Mouse (Mus musculus): ENCODE results near the gene Ankrd28. TPM values are rescaled to one million over a fixed set of nuclear protein-coding genes. Genes with fewer than 3 reads are reported as not detected.

Ankrd28 gene
- total RNA-seq, 2 experiments from 2014 or later, result 36.7 to 49.1 TPM

DNA sequence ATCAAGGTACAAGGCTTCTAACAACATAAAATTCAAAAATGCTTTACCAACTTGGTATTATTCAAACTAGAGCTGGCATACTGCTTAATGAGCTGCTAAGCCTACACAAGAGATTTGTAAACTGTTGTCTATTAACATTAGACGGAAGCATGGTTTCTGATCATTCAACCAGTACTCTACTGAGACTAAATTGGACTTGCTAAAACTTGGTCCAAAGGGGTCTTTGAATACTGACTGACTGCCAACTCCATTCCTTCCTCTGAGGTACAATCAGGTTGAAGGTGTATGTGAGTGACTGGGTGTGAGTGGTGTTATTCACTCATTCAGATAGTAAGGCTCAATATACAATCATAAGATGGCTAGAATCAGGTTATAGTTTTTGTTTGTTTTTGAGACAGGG, 107.7 kb downstream of the Ankrd28 start:
- no peak for DNase-seq
- intact Hi-C loops (cut with DNase I), result no loop called here

DNA sequence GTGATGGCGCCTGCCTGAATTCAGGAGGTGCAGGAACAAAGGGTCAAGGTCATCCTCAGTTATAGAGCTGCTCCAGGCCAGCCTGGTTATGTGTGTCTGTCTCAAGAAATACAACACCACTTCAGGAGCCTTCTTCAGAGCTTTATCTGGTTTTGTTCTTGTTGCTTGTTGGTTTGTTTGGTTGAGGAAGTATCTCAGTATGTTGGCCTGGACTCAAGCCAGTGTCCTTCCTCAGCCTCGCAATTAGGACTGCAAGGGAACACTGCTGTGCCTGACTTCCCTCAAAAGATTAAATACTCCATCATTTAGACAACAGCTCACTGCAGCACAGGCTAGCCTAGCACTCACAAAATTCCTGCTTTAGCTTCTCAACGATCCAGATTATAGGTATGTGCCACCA, 109.2 kb downstream of the Ankrd28 start:
- DNase-seq, result no peak
- intact Hi-C loops (cut with DNase I), result no loop called here

DNA sequence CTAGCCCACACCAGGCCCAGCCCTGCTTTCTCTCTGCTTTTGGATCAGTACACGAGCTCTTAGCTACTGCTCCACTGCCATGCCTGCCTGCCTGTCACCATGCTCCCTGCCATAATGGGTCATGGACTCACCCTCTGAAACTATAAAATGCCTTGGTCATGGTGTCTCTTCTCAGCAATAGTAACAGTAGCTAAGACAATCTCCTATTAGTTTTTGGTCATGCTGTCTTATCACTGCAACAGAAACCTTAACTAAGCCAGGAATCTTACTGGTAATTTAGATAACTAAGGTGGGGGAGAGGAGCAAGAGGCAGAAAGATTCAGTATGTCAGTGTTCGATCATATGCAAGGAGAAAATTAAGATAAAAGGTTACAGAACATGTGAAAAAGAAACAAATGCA, 112.1 kb downstream of the Ankrd28 start:
- intact Hi-C loops (cut with DNase I), result no loop called here
- DNase-seq, result no peak

DNA sequence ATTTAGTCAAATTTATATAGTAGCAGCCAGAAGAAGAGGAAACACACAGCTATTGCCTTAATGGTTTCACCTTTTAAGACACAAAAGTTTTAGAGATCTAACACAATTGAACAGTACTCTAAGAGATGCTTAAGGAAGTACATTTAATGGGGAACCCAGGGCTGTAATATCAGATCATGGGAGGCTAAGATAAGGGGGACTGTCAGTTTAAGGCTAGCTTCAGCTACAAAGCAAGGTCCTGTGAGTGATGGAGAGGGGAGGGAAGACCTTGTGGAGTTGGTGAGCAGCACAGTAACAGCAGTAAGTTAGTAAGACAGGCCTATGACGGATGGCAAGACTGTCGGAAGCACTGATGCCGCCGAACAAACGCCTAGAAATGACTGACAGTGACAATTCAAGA, 113.1 kb downstream of the Ankrd28 start:
- intact Hi-C loops (cut with DNase I), result no loop called here
- no peak for DNase-seq

DNA sequence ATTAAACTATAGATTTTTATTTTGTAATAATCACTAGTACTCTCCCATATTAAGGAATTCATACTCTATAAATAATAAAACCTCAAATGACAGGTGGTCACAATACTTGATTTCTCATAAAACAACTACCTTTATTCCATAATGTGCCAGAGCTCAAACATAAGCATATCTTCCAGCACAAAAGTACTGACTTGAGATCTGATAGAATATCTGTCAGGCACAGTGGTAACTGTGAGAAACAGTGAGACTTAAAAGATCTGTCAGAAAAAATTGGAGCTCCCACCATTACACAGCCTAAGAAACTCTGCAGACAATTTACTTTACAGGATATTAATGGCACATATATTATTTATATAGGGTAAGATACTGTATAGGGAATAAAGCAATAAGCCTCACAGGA, 114.8 kb downstream of the Ankrd28 start:
- DNase-seq, result no peak
- intact Hi-C loops (cut with DNase I), result no loop called here

DNA sequence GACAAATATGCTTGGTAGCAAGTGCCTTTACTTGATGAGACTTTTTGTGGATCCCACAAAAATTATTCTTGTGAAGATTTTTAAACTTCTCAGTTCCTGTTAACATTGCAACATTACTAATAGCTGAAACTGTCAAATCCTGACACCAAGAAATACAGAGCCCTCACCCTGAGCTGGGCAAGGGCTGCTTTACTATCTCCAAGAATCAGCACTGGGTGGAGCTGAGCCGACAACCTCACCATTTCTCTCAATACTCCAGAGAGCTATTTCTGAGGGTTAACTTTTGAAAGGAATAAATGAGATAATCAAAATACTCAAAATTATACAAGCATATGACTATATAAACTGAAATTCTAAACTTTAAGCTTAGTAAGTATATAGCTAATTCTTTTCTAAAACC, 121.1 kb downstream of the Ankrd28 start:
- no peak for DNase-seq
- intact Hi-C loops (cut with DNase I), result no loop called here

DNA sequence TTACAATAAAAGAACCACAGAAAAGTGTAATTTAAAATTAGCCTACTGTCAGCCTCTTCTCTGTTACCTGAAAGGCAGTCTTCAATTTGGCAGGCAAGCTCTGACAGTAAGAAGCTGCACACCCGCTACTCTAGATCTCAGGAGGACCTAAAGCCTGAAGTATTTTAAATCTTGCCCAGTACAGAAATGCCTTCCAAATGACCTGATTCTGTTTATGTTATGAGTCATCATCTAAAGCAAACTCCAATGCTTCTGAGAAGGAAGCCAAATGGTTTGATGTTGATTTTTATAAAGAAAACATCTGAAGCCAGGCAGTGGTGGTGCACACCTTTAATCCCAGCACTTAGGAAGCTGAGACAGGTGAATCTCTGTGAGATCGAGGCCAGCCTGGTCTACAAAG, 130.1 kb downstream of the Ankrd28 start:
- intact Hi-C loops (cut with DNase I), result no loop called here
- no peak for DNase-seq

DNA sequence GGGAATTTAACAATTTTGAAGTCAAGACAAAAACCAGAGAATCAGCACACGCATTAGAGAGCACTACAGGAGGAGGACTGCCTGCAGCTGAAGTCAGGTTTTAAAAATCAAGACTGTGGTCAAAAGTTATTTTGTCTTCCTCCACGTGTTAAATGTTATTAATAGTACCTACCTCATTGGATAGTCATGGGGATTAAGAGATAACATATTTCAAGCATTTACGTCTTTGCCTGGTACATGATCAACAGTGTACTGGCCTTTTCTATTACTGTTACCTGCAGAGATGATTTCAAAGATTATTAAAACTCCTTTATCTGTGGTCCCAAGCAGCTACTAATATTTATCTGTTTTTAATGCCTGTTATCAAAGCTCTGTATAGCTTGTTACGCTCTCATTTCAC, 132.7 kb downstream of the Ankrd28 start:
- DNase-seq, result no peak
- intact Hi-C loops (cut with DNase I), result loop anchor here (5.0 kb wide), 1 partner anchor 40 kb away; no protein-coding TSS in a partner anchor

DNA sequence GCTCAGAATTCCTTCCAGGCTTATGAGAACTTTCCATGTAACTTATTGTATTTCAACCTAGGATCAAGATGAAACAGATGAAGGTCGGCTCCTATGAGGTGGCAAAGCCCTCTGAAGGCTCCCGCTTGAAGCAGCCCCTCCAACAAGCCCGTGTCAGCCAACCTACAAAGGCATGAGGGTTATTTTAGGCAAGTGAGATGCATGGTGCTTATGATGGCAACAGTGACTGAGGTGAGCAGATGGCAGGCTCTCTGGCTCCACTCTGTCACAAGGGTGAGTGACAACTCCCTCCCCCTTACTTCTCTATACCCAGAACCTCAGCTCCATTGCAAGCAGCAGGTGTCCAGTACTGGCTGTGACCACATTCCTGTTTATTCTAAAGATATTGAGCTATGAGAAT, 133.1 kb downstream of the Ankrd28 start:
- no peak for DNase-seq

DNA sequence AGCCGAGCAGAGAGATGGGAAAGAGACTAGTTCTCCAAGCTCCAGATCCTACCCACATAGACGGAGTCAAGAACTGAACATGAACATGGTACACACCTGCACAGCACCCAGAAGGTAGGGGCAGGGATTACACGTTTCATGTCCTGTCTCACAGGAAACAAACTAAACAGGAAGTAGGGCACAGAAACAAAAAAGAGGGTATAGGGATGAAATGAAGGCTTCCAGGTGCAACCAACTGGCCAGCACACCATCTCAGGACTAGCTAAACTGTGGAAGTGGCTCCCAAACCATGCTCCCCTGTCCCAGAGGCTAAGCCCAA, 133.5 kb downstream of the Ankrd28 start:
- intact Hi-C loops (cut with DNase I), result loop anchor here (5.0 kb wide), 1 partner anchor 40 kb away; no protein-coding TSS in a partner anchor

More for the DNA sequence above, 133.1 kb downstream of the Ankrd28 start:
- intact Hi-C loops (cut with DNase I), result loop anchor here (5.0 kb wide), 1 partner anchor 40 kb away; no protein-coding TSS in a partner anchor

DNA sequence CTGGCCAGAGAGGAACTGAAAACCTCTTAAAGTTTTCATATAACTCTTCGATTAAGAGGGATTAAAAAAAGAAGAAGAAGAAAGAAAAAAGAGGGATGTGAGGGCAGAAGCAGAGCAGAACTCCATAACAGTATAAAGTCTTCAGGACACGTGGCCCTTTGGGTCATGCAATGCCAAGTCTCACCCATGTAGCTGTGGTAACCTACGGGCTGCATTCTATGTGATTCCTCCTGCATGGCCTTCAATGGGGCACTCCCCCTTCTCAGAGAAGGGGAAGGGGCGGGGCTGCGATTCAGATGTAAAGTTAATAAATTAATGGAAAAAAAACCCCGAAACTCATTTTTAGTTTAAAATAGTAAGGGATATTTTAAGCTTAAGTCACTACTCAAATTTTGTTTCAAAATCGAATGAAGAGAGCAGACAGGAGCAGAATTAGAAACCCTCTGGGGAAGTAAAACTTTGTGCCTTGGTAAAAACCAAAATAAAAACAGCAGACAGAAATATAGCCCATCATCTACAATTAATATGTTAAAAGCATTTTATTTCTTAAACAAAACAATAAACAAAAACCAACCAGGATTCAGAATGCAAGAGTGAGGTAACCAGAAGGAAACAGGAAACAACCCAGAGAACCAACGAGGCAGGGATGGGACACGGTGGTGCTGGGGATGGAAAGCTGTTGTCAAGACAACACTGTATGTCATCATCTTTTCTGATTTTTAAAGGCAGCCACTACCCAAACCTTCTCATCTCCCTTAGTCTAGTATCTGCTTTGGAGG, 134.1 kb downstream of the Ankrd28 start:
- DNase-seq, result no peak
- intact Hi-C loops (cut with DNase I), result loop anchor here (5.0 kb wide), 1 partner anchor 39 kb away; no protein-coding TSS in a partner anchor

More for the DNA sequence above, 133.5 kb downstream of the Ankrd28 start:
- DNase-seq, result no peak

DNA sequence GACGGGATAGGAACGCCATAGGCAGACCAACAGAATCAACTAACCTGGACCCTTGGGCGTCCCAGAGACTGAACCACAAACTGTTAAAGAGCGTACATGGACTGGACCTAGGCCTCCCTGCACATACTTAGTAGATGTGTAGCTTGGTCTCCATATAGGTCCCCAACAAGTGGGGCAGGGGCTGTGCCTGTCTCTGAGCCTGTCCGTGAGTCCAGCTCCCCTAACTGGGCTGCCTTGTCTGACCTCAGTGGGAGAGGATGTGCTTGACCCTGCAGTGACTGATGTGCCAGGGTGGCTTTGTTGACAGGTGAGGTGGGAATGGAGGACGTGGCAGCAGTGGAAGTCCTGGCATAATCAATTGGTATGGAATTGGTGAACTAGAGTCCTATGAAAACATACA, 137.9 kb downstream of the Ankrd28 start:
- intact Hi-C loops (cut with DNase I), result no loop called here

DNA sequence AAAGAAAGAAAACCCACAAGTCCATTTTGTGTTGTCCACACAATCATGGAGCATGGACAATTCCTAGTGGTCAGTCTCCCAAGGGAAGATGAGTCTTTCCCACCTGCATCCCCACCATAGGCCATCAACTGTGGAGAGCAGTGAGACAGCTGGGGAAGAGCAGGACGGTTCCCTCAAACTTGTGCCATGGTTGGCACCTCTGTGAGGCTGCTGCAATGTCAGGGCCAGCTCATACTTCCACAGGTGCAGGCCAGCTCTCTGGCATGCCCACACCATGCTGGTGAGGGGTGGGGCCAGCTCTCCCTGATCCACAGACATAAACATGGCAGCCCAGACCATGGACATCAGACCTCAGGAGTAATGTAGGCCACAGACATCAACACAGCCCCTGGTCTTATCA, 144.2 kb downstream of the Ankrd28 start:
- DNase-seq, result no peak
- intact Hi-C loops (cut with DNase I), result no loop called here

More for the DNA sequence above, 137.9 kb downstream of the Ankrd28 start:
- no peak for DNase-seq

DNA sequence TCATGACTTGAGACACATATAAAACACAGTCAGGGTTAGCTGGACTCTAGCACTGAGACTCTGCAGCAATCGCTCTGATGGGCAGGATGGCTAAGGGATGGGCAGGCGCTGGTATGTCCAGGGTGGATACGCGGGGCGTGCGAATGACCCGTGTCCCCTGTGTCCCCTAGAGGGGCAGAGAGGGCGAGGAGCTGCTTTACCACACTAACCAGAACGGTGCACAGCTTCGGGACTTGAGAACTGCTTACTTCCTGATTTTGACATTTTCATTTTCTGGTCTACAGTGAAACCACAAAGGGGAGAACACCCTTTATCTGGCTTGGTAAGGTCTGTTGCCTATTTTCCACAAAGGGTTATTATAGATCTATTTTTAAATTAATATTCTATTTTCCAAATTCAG, 144.8 kb downstream of the Ankrd28 start:
- DNase-seq, result no peak
- intact Hi-C loops (cut with DNase I), result no loop called here

DNA sequence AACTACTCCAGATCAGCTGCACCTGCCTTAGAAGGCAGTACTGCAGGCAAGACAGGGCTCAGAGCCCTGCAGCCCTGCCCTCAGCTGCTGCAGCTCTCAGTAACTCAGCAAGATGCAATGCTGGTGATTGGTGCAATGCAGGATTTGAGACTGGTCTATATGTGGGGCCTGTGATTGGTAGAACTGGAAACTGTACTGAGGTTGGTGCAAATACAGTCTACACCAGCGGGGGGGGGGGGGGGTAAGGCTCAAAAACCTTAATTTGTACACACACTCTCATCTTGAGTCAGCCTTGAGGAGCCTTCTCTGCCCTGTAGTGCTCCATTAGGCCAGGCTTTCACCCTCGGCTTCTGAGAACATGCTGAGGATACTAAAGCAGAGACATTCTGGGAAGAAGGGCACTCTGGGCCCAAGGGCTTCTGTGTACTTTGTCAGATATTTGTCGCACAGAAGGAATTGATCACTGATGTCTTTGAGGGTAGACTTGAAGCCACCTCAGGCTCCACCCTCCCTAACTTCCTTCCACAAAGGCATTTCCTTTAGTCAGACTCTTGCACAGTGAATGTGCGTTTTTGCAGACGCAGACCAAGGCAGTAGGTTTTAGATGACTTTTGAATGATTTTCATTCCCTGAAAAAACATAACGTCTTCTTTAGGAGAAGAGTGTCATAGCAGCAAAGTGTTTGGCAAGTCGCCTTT, 146.0 kb downstream of the Ankrd28 start:
- intact Hi-C loops (cut with DNase I), result no loop called here
- DNase-seq, result no peak

DNA sequence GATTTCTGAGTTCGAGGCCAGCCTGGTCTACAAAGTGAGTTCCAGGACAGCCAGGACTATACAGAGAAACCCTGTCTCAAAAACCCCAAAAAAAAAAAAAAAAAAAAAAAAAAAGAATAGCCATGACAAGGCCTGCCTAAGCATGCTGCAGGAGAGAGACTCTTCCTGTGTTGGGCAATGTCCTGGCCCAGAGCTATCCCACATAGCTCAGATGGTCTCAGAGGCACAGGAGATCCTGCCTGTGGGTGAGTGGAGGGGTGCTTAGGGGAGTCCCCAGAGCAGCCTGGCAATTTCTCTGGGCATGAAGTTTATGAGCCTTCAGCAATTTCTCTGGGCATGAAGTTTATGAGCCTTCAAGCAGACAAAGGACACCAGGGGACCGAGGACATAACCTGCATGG, 146.8 kb downstream of the Ankrd28 start:
- intact Hi-C loops (cut with DNase I), result no loop called here
- DNase-seq, result no peak

DNA sequence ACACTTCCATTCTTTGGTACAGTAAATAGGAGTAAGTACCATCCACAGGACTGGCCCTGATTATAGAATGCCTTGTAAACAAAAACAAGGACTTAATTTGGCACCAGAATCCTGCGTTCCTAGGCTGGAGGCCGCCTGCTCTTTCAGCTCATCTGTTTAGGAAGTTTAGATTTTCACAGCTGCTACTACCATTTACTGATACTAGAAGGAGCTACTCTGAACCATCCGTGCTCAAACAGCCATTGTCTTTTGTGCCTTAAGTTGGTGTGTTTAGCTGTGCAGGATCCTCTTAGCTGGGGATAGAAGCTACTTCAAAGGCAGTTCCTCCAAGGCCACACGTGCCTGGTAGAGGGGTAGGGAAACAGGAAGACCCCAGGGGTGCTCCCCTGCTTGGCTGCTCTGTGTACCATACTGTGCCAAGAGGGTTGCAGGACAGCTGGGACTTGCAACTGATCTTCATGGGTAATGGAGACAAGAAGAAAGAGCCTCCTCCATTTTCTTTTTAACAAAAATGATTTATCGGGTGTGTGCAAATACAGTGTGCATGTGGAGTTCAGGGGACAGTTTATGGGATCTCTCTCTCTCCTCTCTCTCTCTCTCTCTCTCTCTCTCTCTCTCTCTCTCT, 148.4 kb downstream of the Ankrd28 start:
- intact Hi-C loops (cut with DNase I), result no loop called here
- DNase-seq, result no peak

DNA sequence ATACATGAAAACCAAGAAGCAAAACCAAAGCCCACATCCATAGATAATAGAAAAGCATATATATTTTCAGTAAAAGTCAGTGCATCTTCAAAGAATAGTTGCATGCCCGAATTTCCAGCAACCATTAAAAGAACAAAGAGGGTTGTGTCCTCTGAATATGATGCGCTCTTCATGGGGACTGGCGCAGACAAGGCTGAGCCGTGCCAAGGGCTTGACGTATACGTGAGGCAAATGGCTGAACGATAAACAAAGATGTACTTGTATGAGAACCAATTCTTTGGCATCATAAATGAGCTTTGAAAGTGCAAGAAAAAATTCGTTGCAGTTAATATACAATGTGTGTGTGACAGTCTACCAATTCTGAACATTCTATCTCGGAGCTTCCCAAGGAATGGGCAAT, 149.2 kb downstream of the Ankrd28 start:
- intact Hi-C loops (cut with DNase I), result no loop called here
- no peak for DNase-seq

DNA sequence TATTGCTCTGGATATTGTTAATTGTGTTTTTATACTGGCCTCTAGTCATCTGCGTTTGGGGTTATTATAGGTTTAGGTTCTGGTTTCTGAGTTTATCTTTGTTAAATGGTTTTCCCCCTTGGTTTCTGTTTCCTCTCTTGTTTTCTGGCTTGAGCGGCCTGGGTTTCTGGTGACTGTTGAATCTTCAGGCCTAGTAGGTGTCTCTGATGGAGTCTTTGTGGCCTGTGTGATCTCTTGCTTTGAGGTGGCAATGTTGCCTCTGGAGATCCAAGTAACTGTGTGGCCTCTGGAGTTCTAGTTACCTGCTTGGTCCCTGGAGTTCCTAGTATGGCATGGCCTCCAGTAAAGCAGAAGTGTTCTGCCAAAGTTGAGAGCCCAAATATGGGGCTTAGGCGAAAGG, 149.8 kb downstream of the Ankrd28 start:
- intact Hi-C loops (cut with DNase I), result no loop called here
- DNase-seq, result no peak

DNA sequence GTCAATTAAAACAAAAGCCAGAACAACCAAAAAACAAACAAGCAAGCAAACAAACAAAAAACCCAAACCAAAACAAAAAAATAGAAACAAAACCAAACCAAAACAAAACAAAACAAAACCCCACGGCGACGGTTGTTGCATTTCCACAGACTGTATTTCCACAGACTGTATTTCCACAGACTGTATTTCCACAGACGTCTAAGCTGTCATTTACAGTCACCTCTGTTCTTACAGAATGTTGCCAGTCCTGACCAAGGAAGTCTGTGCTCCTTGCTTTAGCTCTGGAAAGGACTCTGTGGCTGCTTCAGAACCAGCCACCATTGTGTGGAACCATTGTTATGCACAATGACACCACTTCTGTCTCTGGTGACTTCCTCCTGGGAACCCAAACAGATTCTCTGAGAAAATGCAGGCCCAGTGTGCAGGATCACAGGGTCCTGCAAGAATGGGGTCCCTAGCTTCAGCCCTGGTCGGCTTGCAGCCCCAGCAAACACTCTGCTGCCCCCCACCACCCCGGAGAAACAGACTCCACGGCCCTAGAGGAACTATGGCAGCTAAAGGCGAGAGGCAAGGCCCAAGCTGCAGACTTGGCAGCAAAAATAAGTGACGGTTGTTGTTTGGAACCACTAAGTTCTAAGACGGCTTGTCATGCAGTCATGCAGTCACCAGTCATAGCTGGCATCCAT, 158.7 kb downstream of the Ankrd28 start:
- DNase-seq, result no peak
- intact Hi-C loops (cut with DNase I), result no loop called here
